Mouse (Mus musculus): ENCODE measurements around the gene Magi2.

The Magi2 gene

DNA sequence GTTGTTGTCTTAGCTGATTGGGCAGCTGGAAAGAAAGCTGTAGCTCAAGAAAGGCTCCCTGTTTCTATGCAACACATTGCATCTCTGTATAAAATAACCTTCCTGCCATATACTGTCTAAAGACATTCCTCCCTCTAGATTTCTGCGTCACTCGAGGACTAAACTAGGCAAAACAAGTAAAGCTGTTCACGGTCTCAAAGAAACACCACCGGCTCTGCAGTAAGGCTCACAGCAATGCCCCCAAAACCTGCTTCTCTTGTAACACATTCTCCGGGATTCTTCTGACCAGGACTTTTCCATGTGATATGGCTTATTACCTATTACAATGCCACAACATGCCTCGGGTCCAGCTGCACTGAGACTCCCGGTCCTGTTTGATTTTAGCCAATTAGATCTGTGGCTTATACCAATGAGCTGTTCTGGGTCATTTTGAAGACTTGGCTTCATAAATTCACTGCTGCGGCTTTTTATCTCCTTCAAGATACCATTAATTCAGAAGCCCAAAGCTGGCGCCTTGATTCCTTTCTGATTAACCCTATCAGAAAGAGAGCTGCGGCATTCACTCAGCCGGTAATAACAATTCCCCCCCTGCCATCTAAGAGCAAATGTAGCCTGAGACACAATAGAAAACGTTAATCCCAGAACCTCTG, 520.2 kb downstream of the Magi2 start:
- no peak for DNase-seq (ENCODE audit: low read depth)

DNA sequence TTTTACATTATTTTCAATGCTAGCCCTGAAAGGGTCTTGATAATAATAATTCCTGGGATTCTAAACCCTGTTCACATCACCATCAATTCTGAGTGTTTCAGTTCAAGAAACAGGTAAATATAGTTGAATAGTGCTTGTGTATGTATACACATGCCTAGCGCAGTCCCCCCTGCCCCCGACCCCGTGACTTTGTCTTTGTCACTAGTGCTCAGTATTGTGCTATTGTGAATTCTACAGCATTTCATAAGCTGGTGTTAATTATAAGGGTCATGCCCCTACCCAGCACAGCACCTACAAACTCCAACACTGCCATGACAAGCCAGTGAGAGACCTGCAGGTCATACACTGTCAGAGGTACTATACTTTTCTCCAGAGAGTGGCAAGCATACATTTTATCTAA, 520.8 kb downstream of the Magi2 start:
- no peak for DNase-seq (ENCODE audit: low read depth)

DNA sequence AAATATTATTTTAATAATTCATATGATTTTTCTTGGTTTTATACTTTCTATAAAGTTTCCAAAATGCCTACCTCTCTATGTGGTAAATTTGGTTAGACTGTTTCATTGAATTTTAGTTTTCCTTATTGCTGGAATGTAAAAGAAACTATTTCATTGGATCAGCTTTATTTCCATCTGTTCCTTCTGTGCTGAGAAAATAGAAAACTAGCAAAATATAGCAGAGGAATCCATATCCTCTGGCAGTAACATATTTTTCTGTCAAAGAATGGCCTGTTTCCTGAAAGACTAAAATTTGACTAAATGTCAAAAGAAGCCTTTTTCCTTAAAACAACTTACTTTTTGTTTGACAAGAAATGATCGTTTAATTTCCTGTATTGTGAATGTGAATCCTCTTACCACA, 552.4 kb downstream of the Magi2 start:
- DNase-seq (ENCODE audit: low read depth): no peak

GRCm38 (mm10) chr5:19780076-19780475, 553.2 kb downstream of the Magi2 start:
- no peak for DNase-seq (ENCODE audit: low read depth)

GRCm38 (mm10) chr5:19785320-19785719, 558.5 kb downstream of the Magi2 start:
- DNase-seq (ENCODE audit: low read depth): no peak

DNA sequence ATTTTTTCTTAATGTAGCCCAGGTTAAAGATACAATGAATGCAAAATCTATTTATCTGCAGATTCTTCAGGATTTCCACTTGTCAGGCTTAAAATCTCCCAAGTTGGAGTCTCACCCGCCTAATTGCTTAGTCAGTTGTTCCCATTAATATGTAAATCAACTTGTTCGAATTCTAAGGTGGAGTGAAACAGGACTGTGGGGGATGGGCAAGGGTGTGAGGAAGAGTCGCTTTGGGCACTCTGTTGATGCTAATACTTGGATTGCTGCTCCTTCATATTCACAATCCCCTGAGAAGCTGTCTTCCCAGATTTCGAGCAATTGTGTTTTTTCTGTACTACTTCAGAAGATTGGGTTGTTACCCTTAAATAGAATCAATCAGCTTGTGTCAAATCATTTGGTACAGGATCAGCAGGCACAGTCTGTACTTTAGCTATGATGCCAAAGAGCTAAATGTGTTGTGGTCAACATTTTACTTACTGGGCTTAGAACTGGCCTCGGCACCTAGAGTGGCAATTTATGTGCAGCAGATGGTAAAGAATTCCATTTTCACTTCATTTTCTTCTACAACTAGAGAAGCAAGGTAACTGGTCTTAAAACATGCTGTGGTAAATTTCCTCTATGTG, 560.8 kb downstream of the Magi2 start:
- DNase-seq (ENCODE audit: low read depth): no peak

GRCm38 (mm10) chr5:19803052-19803769, 576.4 kb downstream of the Magi2 start:
- no peak for DNase-seq (ENCODE audit: low read depth)

GRCm38 (mm10) chr5:19822502-19822901, 595.7 kb downstream of the Magi2 start:
- no peak for DNase-seq (ENCODE audit: low read depth)

GRCm38 (mm10) chr5:19825943-19826342, 599.1 kb downstream of the Magi2 start:
- no peak for DNase-seq (ENCODE audit: low read depth)

GRCm38 (mm10) chr5:19829341-19829740, 602.5 kb downstream of the Magi2 start:
- DNase-seq (ENCODE audit: low read depth): no peak

- DNase-seq (ENCODE audit: low read depth): no peak
Observed at GRCm38 (mm10) chr5:19862854-19863253, 636.0 kb downstream of the Magi2 start.

DNA sequence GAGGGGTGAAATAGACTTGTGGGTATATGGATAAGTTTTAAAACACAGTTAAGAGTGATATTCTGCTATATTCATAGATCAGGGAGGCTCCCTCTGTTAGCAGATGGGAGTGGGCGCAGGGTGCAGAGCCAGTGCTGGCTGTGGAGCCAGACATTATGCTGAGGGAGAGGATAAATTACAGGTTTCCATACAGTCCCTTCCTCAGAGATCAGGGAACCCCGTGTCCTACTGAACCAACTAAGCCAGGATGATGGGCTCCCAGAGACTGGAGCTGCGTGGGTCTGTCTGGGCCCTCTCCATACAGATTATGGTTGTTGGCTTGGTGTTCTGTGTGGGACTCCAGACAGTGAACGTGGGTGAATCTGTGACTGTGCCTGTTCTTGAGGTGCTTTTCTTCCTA, 643.6 kb downstream of the Magi2 start:
- DNase-seq (ENCODE audit: low read depth): no peak

- no peak for DNase-seq (ENCODE audit: low read depth)
Observed at GRCm38 (mm10) chr5:19891693-19892092, 664.9 kb downstream of the Magi2 start.

DNA sequence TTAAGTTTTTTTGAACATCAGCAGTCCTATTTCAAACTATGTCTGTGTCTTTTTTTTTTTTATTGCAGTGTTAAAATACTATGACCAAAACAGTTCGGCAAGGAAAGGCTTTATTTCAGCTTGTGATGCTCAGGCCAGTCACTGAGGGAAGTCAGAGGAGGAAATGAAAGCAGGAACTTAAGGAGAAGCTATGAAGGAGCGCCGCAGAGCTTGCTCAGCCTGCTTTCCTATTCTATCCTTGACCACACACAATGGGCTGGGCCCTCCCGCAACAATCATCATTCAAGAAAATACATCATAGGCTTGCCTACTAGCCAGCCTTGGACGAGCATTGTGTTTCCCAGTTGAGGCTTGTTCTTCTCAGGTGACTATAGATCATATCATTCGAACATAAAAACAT, 669.1 kb downstream of the Magi2 start:
- no peak for DNase-seq (ENCODE audit: low read depth)

GRCm38 (mm10) chr5:19901625-19902024, 674.8 kb downstream of the Magi2 start:
- no peak for DNase-seq (ENCODE audit: low read depth)

GRCm38 (mm10) chr5:19906636-19907035, 679.8 kb downstream of the Magi2 start:
- DNase-seq (ENCODE audit: low read depth): no peak

GRCm38 (mm10) chr5:19907381-19907982, 680.6 kb downstream of the Magi2 start:
- DNase-seq (ENCODE audit: low read depth): no peak

DNA sequence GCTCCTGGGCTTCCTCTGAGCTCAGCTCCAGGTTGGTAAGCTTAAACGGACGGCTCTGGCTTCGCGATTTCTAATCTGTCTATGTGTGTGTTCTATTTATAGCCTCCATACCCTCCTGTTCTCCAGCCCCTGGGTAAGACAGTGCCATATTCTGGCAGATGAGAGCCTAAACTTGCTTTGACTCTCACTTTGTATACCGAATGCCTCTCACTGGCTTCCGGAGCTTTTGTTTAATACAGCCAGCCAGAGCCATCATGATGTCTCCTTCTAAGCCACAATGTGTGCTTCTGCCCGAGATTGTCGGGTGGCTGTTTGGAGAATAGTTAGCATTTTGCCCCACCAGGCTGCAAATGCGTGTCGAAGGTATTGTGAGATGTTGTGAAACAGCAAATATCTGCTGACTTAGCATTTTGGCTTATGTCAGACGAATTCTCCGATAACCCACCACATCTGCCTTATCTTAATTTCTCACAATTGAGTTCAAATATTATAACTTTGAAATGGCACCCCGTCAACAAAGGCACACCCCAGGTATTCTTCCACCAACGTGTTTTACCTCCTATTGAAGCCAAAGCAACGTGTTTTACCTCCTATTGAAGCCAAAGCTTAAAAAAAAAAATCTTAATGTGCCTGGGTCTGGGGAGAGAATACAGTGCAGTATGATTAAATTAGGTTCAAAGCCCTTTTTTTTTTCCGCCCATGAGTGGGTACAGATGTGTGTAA, 681.3 kb downstream of the Magi2 start:
- no peak for DNase-seq (ENCODE audit: low read depth)

DNA sequence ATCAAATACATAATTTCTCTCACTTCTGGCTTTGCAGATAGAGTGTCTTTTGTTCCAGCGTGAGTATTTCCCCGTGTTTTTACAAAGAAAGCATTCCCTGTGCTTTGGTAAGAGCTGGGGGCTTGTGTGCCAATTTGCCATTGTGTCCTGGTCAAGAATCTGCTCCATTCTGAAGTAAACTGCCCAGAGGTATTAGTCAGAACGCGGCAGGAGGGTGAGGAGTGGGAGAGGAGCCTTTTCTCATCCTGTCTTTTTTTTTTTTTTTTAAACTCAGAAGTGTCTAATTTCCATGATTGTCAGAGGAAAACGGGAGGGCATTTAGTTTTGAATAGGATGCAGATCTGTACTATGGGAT, 681.8 kb downstream of the Magi2 start:
- no peak for DNase-seq (ENCODE audit: low read depth)

DNA sequence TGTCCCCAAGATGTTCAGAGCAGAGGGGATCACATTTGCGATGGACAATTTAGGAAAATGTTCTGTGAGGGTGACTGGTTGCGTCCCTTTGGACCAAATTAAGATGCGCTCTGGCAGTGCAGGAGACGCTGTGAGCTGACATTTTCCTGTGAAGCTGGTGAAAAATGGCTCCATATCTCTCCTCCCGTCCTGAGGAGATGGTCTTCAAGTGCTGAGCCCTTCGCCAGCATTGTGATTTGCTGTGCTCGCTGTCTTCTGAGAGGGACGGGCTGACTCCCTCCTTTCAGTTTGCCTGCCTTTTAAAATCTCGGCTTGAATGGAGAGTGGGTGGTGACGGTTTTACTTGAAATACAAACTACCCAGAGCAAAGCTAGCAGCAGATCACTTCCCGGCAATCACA, 682.2 kb downstream of the Magi2 start:
- DNase-seq (ENCODE audit: low read depth): no peak

- no peak for DNase-seq (ENCODE audit: low read depth)
Observed at GRCm38 (mm10) chr5:19909664-19910063, 682.8 kb downstream of the Magi2 start.

GRCm38 (mm10) chr5:19932102-19932501, 705.3 kb downstream of the Magi2 start:
- DNase-seq (ENCODE audit: low read depth): no peak

Measured in naive thymus-derived CD4-positive, alpha-beta T cell, adult 2 months (primary cell).